Mouse (Mus musculus) heart, adult 8-10 months (tissue): Measurements from ENCODE around the gene Mospd3. TPM values are rescaled to one million over a fixed set of nuclear protein-coding genes. Genes with fewer than 3 reads are reported as not detected.
"Not testable (repeated sequence)": the region's sequence is repeated elsewhere in the genome, so short reads cannot be mapped to it uniquely, and the experiment has no call there.

Experiments
- DNase-seq: peaks from one replicate; pipeline ENCODE4 v3.0.0; 2022; ENCODE audit warnings: low spot score
- total RNA-seq, 4 experiments: library from RNA; stranded (reverse); gene quantifications; 2 replicates each; pipeline ENCODE4 v1.2.4; 2022

Gene Mospd3
- total RNA-seq, 4 experiments from 2014 or later: 9.0 to 17.6 (median 14.4) TPM

DNA sequence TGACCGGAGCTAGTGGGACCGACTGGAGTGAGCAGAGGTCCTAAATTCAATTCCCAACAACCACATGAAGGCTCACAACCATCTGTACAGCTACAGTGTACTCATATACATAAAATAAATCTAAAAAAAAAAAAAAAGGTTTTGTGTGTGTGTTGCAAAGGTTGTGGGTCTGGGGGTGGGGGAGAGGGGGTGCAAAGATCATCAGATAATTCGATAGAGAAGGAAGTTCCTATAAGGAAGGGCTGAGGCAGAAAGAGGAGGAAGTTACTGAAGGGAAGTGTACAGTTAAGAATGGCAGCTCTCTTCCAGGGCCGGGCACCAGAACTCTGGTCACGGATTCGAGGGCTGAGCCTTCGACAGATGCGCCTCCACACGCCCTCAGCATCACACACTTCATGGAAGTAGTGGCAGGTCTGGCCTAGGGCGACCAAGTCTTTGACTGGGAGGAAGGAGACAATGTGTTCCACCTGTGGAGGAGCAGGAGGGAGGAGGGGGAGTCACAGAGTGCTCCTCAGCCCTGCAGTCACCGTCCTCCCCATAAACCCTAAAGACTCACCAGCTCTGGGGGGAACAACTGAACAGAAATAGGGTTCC, 23.2 kb upstream of the Mospd3 start:
- DNase-seq: no peak

DNA sequence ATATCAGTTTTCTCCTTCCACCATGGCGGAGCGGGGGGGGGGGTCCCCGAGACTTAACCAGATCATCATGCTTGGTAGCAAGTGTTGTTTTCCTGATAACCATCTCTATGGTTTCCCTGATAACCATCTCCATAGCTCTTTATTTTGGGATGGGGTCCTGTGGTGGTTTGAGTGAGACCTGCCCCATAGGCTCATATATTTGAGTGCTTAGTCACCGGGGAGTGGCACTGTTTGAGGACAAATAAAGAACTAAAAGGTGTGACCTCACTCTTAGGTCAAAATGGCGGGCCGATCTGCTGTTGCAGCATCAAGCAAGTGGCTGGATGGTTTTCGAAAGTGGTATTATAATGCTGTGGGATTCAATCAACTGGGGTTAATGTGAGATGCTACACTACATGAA, 14.5 kb upstream of the Mospd3 start:
- DNase-seq: no peak

DNA sequence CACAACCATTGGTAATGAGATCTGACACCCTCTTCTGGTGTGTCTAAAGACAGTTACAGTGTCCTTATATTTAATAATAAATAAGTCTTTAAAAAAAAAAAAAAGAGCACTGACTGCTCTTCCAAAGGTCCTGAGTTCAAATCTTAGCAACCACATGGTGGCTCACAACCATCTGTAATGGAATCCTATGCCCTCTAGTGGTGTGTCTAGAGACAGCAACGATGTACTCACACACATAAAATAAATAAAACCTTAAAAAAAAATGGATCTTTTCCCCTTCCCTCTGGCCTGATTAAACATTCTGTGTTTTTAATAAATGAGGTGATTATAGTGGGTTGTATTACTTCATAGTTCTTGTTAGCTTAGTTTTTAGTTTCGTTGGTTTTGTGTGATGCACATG, 14.1 kb upstream of the Mospd3 start:
- not testable (repeated sequence) for DNase-seq

DNA sequence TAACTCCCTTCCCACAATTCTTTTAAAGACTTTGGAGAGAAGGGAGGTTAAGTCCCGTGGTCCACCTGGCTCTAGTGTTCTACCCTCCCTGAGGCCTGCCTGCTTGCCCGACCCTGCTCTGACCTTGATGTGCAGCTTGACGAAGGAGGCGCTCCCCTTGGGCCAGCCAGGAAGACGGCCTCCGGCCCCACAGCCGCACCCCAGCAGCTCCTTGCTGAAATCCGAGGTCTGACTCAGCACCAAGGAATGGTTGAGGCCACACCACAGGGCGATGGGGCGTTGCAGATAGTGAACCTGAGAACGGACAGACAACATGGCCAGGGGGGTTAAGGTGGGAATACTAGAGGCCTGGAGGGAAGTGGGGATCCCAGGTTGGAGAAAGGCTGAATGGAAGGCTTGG, 12.7 kb upstream of the Mospd3 start, which contains the start of gene Pcolce:
Gene Pcolce (minus strand): TSS at position 235 of the 400 bp plus-strand sequence.
- no peak for DNase-seq

DNA sequence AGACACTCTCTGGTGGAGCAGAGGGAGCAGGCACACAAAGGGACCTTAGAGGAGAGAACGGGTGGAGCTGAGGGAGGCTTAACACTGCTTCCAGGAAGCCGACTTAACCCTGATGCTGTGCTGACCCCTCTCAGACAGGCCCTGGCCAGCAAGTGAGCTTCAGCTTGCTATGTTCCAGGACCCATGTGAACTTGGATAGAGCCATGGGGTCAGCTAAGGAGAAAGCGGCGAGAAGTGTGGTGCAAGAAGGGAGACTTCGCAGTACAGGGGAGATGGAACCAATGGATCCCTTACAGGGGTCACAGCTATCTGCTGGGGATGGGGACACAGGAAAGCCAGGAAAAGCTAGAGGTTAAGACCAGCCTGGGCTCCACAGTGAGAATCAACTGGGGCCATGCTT, 12.2 kb upstream of the Mospd3 start:
- peak; percentile 35 for DNase-seq

DNA sequence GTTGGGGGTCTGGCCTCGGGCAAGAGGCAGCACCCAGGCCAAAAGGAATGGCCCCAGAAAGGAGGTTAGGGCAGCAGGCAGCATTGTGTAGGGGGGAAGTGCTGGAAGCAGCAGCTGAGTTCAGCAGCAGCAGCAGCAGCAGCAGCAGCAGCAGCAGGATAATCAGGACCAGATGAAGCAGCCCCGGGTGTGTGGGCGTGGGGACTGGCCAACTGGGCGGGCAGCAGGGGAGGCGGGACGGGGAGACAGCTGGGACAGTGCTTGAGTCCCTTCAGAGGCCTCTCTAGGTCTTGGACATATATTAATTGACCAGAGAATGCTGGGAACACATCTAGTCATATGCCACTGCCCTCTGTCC, 10.4 kb upstream of the Mospd3 start:
- peak; percentile 72 for DNase-seq

DNA sequence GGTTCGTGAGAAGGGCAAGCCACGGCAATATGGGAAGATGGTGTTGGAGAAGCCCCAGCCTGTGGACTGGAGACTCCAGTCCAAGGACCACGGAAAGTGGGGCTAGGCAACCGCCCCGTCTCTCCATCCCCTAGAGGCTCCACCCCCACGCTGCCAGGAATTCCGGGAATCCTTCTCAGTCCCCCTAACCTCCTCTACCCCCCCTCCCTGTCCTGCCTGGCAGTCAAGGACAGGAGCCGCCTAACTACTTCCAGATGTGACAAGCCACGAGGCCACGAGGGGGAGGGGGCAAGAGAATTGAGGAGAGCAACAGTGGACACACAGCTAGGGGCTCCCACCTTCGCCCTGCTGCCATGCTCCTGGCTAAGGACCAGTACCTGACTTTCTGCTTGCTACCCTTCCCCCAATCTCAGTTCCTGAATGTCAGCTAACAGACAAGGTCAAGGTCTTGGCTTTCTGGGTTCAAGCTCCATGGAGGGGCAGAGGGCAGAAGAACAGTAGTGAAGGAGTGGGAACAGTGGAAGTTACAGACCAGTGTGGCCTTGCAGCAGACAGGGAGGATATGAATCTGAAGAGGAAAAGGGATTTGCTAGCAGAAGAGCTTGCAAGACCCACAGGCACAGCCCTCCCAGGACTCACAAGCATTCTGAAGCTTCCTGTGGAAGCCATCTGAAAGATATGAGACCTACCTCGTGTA, 9.8 kb upstream of the Mospd3 start:
- DNase-seq: peak; percentile 79

DNA sequence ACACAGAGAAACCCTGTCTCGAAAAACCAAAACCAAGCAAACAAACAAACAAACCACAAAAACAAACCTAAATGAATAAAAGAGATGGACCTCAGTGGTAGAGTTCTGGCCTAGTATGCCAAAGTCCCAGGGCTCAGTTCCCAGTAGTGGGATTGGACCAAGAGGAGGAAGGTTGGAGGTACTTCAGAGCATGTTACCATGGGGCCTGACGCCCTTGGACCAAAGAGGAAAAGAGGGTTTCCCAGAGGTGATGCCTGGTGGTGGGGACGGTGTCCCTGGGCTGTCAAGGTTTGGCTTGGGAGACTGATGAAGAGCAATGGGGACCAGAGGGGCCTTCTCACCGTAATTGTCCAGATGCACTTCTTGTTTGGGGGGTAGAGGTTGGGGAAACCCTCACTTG, 9.2 kb upstream of the Mospd3 start:
- no peak for DNase-seq

DNA sequence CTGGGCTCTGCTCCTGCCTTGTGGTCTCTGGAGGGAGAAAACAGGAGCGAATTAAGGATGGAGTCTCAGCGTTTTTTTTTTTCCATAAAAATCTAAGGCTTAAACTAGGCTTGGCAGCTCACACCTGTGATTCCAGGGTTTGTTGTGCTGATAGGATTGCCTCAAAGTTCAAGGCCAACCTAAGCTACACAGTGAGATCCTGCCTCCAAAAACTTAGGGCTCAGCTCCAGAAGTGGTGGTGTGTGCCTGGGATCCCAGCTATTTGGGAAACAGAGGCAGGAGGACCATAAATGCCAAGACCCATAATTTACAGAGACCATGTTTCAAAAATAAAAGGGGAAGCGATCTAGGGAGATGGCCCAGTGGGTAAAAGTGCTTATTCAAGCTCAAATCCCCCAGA, 8.4 kb upstream of the Mospd3 start:
- no peak for DNase-seq

DNA sequence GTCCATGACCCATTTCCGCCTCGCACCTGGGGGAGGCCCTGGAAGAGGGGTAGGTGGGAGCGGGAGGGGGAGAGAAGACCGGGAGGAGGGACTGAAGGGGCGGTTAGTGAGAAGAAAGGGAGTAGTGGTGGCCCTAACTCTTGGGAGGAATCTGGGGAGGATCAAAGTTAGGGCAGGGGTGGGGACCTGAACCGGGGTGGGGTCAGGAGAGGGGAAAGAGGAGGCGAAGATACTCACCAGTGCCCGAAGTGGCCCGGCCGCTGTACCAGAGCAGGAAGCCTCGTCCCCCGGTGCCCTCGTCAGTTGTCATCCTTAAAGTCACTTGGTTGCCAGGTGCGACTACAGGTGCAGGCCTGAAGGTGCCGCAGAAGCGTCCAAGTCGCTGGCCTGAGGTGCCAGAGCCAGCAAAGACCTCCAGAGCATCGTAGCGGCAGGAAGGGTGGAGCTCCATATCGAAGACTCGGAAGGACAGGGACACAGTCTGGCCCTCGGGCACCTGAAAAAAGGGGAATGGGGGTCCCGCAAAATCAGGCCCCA, 7.9 kb upstream of the Mospd3 start:
- DNase-seq: no peak

DNA sequence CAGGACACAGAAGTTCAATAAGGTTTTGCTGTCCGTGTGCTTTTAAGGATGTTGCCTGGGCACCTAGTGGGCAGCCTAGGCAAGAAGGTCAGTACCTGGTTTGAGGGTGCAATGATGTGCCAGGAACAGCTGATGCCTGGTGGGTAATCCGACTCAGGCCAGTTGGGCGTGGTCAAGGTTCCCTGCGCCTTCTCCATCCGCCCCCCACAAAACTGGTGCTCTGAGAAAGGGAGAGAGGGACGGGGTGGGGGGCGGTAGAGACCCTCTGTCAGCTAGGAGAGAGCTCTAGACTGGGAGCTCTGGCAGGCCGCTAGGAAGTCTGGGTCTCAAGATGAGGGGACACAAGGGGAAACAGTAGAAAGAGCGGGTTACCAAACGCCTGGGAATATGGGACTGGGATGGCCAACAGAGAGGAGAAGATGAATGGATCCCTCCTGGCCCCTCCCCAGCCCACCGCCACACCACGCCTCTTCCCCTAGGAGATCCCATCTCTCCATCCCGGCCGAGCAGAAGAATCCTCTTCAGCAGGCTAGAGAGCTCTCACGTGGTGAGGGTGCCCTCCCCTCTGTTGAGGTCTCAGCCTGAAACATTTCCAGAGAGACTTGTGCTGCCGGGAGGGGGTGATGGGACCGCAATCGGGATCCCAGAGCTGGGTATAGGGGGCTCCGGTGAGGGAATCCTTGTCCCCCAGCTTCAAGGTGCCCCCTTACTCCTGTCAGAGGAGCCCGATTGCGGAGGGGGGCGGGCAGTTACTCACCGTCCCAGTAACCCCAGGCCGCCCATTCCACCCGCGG, 7.2 kb upstream of the Mospd3 start:
- DNase-seq: no peak

DNA sequence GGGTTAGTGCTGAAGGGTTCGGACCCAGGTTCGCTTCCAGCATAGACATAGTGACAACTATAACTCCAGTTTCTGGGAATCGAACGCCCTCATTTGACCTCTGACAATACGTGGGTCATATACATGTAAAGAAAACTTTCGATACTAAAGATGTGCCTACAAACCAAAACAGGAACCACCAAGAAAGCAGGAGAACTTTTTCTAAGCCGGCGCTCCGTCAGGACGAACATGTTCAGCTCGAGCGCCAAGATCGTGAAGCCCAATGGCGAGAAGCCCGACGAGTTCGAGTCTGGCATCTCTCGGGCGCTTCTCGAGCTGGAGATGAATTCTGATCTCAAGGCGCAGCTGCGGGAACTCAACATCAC, 489 bp upstream of the Mospd3 start:
- peak; percentile 23 for DNase-seq

DNA sequence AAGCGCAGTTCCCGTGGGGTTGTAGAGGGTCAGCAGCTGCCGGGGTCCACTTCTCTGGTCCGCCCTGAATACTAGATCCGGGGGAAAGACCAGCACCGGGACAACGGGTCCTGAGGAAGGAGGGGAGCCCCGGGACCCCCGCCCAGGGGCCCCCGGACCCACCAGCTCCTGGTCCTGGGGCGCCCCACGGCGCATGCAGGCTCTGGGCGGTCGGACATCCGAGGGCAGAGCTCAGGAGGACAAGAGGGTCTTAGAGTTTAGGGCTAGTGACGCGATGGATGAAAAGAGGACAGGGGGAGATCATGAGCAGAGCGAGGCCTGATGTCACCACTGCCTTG, 608 bp downstream of the Mospd3 start:
- DNase-seq: no peak

DNA sequence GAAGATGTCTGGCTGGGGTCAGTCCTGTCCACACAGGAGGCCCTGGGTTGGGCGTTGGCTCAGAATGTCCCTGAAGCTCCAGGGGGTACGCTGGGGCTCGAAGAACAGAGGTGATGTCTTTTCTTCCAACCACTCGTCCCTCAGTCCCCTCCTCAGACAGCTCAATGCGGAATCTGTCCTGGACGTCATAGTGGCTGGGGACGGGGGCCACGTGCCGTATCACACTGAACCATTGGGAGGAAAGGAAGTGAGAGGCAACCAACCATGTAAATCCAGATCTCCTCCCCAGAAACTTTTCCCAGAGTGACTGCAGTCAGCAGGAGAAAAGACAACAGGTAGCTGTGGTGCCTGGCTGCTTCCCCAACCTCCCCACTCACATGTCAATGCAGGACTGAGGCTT, 1.3 kb downstream of the Mospd3 start:
- DNase-seq: no peak

DNA sequence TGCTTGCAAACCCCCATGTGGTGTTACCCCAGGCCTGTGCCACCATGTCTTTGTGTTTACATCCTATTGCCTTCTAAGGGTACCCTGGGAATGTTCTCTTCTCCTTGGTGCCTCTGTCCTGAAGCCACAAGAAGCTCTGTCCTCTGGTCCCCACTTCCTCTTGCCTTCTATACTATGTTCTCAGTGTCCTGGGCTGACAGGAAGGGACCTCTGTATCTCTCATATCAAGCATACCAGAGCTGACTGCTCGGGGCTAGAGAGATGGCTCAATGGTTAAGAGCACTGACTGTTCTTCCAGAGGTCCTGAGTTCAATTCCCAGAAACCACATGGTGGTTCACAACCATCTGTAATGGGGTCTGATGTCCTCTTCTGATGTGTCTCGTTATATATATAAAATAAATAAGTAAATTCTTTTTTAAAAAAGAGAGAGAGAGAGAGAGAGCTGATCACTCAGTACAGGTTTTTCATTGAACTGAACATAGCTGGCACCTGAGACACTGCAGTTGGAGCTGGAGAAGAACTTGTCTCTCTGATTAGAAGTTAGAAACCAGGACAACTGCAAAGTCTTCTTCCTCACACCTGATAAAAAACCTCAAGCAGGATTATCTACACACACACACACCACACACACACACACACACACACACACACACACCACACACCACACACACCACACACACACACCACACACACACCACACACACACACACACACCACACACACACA, 2.6 kb downstream of the Mospd3 start:
- no peak for DNase-seq

DNA sequence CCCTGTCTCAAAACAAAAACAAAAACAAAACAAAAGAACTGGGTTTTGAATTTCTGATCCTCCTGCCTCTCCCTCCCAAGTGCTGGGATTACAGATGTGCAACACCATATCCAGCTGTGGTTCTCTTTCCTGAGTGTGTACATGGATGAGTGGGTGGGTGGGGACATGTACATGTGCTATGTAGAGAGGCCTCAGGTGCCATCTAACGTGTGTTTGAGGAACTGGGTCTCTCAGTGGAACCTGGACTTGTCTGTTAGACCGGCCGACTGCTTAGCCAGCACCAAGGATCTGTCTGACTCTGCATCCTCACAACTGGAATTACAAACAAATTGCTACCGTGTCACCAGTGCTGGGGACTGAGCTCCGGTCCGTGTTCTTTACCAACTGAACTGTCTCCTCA, 3.2 kb downstream of the Mospd3 start:
- no peak for DNase-seq

DNA sequence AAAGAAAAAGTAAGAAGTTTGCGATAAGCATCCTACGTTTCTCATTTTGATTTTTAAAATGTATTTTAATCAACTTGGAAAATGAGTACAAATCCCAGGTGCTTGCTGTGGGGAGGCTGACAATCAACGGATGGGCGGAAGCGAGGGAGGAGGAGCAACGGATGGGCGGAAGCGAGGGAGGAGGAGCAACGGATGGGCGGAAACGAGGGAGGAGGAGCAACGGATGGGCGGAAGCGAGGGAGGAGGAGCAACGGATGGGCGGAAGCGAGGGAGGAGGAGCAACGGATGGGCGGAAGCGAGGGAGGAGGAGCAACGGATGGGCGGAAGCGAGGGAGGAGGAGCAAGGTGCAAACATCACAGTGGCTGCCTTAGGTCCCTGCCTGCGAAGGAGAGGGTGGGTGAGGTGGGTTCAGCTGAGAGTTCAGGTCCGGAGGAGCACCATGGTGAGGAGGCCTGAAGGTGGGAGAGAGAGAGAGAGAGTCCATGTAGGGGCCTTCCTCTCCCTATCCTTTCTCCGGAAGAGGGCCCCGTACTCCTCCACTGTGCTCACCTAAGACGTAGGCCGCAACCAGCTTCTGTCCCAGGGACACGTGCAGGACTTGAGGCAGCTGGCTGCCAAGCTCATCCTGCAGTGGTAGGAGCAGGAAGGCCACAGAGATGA, 4.1 kb downstream of the Mospd3 start:
- no peak for DNase-seq

DNA sequence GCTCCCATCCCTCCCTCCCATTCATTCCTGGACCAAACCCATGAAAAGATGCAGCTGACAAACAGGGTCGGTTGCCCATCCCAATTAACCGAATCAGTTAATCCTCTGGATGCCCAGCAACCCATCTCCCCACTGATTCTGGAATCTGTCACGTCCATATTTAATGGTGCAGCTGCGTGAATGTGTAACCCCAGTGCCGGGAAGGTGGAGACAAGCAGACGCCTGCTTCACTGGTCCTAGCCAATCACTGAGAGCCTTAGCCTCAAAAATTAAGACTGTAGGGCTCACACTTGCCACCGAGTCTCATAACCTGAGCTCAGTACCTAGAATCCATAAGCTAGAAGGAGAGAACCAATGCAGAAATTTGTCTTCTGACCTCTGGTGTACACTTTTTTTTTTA, 4.9 kb downstream of the Mospd3 start:
- DNase-seq: no peak

DNA sequence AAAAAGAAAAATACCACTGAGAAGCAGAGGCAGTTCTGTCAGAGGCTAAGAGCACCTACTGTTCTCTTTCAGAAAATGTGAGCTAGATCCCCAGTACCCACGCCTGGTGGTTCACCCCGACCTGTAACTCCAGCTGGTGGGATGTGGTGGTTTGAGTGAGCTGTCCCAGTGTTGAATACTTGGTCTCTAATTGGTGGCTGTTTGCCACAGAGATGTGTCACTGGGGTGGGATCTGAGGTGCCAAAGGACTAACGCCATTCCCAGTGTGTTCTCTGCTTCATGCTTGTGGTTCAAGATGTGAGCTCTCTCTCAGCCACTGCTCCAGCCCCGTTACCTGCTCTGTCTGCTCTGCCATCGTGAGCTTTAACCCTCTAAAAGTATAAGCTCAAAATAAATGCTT, 10.4 kb downstream of the Mospd3 start:
- no peak for DNase-seq

DNA sequence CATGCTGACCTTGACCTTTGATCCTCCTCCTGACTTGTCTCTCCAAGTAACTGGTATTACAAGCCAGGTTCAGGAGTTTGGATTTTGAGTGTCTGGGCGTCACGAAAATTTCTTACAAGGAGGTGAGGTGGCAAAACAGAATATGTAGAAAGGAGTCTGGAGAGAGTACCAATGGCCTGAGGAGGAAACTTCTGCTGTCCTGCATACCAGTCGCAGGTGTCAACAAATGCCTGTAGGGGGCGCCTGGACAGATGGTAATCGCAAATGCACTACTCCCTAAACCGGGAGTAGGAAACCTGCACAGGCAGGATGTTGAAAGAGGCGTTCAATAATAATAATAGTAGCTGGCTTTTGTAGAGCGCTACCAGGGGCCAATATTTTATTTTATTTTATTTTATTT, 15.9 kb downstream of the Mospd3 start:
- DNase-seq: peak; percentile 78

DNA sequence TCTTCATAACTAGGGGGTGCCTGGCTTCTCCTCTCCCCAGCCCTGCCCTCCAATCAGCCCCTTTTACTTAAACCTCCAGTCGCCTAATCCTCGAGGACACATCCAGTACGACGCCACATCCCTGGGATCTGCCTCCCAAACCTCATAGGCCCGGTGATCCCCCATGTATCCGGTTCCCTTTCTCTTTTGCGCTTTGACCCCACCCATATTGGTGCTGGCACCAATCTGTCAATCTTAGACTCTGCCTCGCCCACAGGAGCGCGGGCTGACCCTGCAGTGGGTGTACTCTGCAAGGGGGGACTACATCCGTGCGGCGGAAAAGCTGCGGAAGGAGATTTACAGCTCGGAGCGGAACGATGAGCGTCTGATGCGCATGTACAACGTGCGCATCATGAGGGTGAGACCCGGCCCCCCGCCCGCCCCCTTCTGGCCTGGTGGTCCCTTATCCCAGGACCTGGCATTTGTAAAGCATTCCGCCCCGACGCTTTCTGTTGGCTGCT, 17.1 kb downstream of the Mospd3 start:
- DNase-seq: peak; percentile 19

DNA sequence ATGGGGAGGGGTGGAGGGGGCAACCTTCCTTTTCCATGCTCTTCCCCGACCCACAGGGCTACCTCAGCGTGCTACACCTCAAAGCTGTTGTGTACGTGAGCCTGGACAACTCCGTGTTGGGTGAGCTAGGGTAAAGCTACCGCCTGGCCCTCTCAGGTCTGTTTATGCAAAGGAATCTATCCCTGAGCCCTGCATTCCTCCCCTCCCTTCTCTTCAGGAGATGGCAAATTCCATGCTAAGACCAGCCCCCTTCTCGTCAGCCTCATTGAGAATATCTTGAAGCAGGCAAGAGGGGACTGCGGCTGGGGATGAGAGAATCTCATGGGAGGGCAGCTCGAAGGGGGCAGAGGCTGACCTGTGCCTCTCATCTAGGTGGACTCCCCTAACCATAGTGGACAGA, 18.2 kb downstream of the Mospd3 start:
- no peak for DNase-seq
